17 mouse cellular contexts compared by ENCODE assay signal in genomic region chr7:114200651-114201050, GRCm38 (mm10). TPM values are rescaled to one million over a fixed set of nuclear protein-coding genes. Genes with fewer than 3 reads are reported as not detected.
DNase-seq lines count a peak whose midpoint lies in the region; ATAC-seq and TF ChIP-seq lines count a peak whose summit lies in the region.
"Had no signal": no experiment of that assay in that cellular context is flagged by ENCODE, and none has a peak within 500 bp of the region (broad histone marks: within the 10 kb centered on the region; RNA-seq: fewer than 3 reads in every experiment).

No protein-coding gene starts in this region.

- H3K36me3 ChIP-seq in forebrain, postnatal 0 days (ENCODE audit: insufficient read depth) = no peaks in the 10 kb centered on the region
- no peaks in the 10 kb centered on the region for H3K36me3 ChIP-seq in forebrain, embryonic 11.5 days (ENCODE audit: control insufficient read depth, insufficient read depth, low read length)
- no peaks in the 10 kb centered on the region for H3K36me3 ChIP-seq in heart, embryonic 15.5 days
- no peaks in the 10 kb centered on the region for H3K36me3 ChIP-seq in lung, embryonic 16.5 days (ENCODE audit: control insufficient read depth, insufficient read depth, low read length)
- H3K36me3 ChIP-seq in lung, postnatal 0 days (ENCODE audit: insufficient read depth, low read length) = no peaks in the 10 kb centered on the region
- H3K36me3 ChIP-seq: hindbrain, embryonic 13.5 days; limb, embryonic 13.5 days; liver, embryonic 15.5 days had no signal

- peaks cover 4% of the 10 kb centered on the region for H3K4me1 ChIP-seq in forebrain, postnatal 0 days (ENCODE audit: insufficient read depth)
- H3K4me1 ChIP-seq in forebrain, embryonic 11.5 days (replicated peaks; ENCODE audit: control insufficient read depth, insufficient read depth, low read length) = no peaks in the 10 kb centered on the region
- peaks cover 46% of the 10 kb centered on the region for H3K4me1 ChIP-seq in heart, embryonic 15.5 days (replicated peaks)
- peaks cover 39% of the 10 kb centered on the region for H3K4me1 ChIP-seq in lung, embryonic 16.5 days (replicated peaks; ENCODE audit: control insufficient read depth, insufficient read depth, low read length)
- H3K4me1 ChIP-seq in lung, postnatal 0 days (ENCODE audit: insufficient read depth, low read depth, low read length) = peaks cover 9% of the 10 kb centered on the region; the same call in 1 of the 2 replicates
- H3K4me1 ChIP-seq: hindbrain, embryonic 13.5 days had no signal

- 69% methylated on average over 2 of the region's 2 CpGs for WGBS in forebrain, postnatal 0 days
- 78% methylated on average over 2 of the region's 2 CpGs for WGBS in forebrain, embryonic 11.5 days
- WGBS in heart, embryonic 15.5 days = 60% methylated on average over 2 of the region's 2 CpGs
- 56% methylated on average over 2 of the region's 2 CpGs for WGBS in lung, embryonic 16.5 days
- 62% methylated on average over 2 of the region's 2 CpGs for WGBS in lung, postnatal 0 days

- peak overlapping the region; percentile 67 for H3K27ac ChIP-seq in forebrain, postnatal 0 days (ENCODE audit: low read depth, low read length)
- no peak overlapping the region for H3K27ac ChIP-seq in forebrain, embryonic 11.5 days (ENCODE audit: low read depth, low read length)
- peak overlapping the region; percentile 83 for H3K27ac ChIP-seq in heart, embryonic 15.5 days
- H3K27ac ChIP-seq in lung, embryonic 16.5 days (ENCODE audit: low read length) = peak overlapping the region; percentile 55
- H3K27ac ChIP-seq in lung, postnatal 0 days (ENCODE audit: low read length) = peak overlapping the region; percentile 64; the same call in 1 of the 2 replicates
- H3K27ac ChIP-seq: hindbrain, embryonic 13.5 days; limb, embryonic 13.5 days; liver, embryonic 15.5 days; stomach, postnatal 0 days had no signal

- no peaks in the 10 kb centered on the region for H3K9me3 ChIP-seq in forebrain, postnatal 0 days (ENCODE audit: low read length)
- no peaks in the 10 kb centered on the region for H3K9me3 ChIP-seq in forebrain, embryonic 11.5 days (ENCODE audit: control insufficient read depth, low read length)
- no peaks in the 10 kb centered on the region for H3K9me3 ChIP-seq in heart, embryonic 15.5 days (replicated peaks)
- no peaks in the 10 kb centered on the region for H3K9me3 ChIP-seq in lung, embryonic 16.5 days (ENCODE audit: control insufficient read depth, low read length)
- no peaks in the 10 kb centered on the region for H3K9me3 ChIP-seq in lung, postnatal 0 days (ENCODE audit: low read length)
- H3K9me3 ChIP-seq: hindbrain, embryonic 13.5 days; limb, embryonic 13.5 days; liver, embryonic 15.5 days had no signal

- no peak for TF ChIP-seq CTCF in forebrain, postnatal 0 days (IDR thresholded peaks at IDR 0.05; ENCODE audit: low read depth)
- TF ChIP-seq CTCF in lung, postnatal 0 days (IDR thresholded peaks at IDR 0.05) = no peak; the same call in 1 of the 2 replicates

- no peak overlapping the region for H3K4me2 ChIP-seq in forebrain, postnatal 0 days (ENCODE audit: low read depth)
- H3K4me2 ChIP-seq in forebrain, embryonic 11.5 days (ENCODE audit: low read depth, low read length, severe bottlenecking) = no peak overlapping the region
- no peak overlapping the region for H3K4me2 ChIP-seq in heart, embryonic 15.5 days
- H3K4me2 ChIP-seq in lung, embryonic 16.5 days (ENCODE audit: low read depth, low read length) = no peak overlapping the region
- H3K4me2 ChIP-seq in lung, postnatal 0 days (replicated peaks; ENCODE audit: low read depth, low read length) = no peak overlapping the region
- H3K4me2 ChIP-seq: hindbrain, embryonic 13.5 days; limb, embryonic 13.5 days; liver, embryonic 15.5 days had no signal

- TF ChIP-seq EP300 in lung, postnatal 0 days (IDR thresholded peaks at IDR 0.05) = peak; percentile 76

- no peak overlapping the region for H3K9ac ChIP-seq in forebrain, postnatal 0 days
- H3K9ac ChIP-seq in forebrain, embryonic 11.5 days (ENCODE audit: low read length) = no peak overlapping the region
- no peak overlapping the region for H3K9ac ChIP-seq in heart, embryonic 15.5 days
- no peak overlapping the region for H3K9ac ChIP-seq in lung, embryonic 16.5 days (ENCODE audit: low read length)
- H3K9ac ChIP-seq in lung, postnatal 0 days (replicated peaks; ENCODE audit: low read depth) = no peak overlapping the region
- H3K9ac ChIP-seq: hindbrain, embryonic 13.5 days; limb, embryonic 13.5 days; liver, embryonic 15.5 days had no signal

- no peak overlapping the region for H3K4me3 ChIP-seq in forebrain, postnatal 0 days (ENCODE audit: low read depth, low read length)
- no peak overlapping the region for H3K4me3 ChIP-seq in forebrain, embryonic 11.5 days (ENCODE audit: low read depth, low read length)
- no peak overlapping the region for H3K4me3 ChIP-seq in heart, embryonic 15.5 days
- H3K4me3 ChIP-seq in lung, embryonic 16.5 days (ENCODE audit: low read length) = no peak overlapping the region
- H3K4me3 ChIP-seq in lung, postnatal 0 days (ENCODE audit: low read depth, low read length) = no peak overlapping the region
- H3K4me3 ChIP-seq: erythroblast, embryonic 14.5 days; hindbrain, embryonic 13.5 days; limb, embryonic 13.5 days; liver, embryonic 15.5 days had no signal

- no peaks in the 10 kb centered on the region for H3K27me3 ChIP-seq in forebrain, postnatal 0 days (ENCODE audit: insufficient read depth, low read length)
- H3K27me3 ChIP-seq in forebrain, embryonic 11.5 days (ENCODE audit: control insufficient read depth, insufficient read depth, low read length) = no peaks in the 10 kb centered on the region
- H3K27me3 ChIP-seq in heart, embryonic 15.5 days = no peaks in the 10 kb centered on the region
- no peaks in the 10 kb centered on the region for H3K27me3 ChIP-seq in lung, embryonic 16.5 days (ENCODE audit: control insufficient read depth, insufficient read depth, low read depth, low read length)
- no peaks in the 10 kb centered on the region for H3K27me3 ChIP-seq in lung, postnatal 0 days (replicated peaks; ENCODE audit: insufficient read depth, low read length)
- H3K27me3 ChIP-seq: CH12.LX; hindbrain, embryonic 13.5 days; limb, embryonic 13.5 days; liver, embryonic 15.5 days had no signal

- ATAC-seq in forebrain, postnatal 0 days = peak; percentile 93
- ATAC-seq in forebrain, embryonic 11.5 days (replicated peaks; ENCODE audit: low FRiP score) = no peak
- ATAC-seq in heart, embryonic 15.5 days (replicated peaks; ENCODE audit: insufficient number of reproducible peaks, insufficient read depth, low FRiP score, low read depth) = no peak
- ATAC-seq in lung, embryonic 16.5 days (ENCODE audit: low read depth) = peak; percentile 26
- peak; percentile 41 for ATAC-seq in lung, postnatal 0 days
- no peak for ATAC-seq in megakaryocyte progenitor cell, adult 5-6 weeks (replicated peaks; ENCODE audit: poor library complexity)

- intact Hi-C loops in heart, postnatal 14 days (cut with DNase I) = no loop called here

- peak; percentile 67 for DNase-seq in forebrain, postnatal 0 days
- DNase-seq in forebrain, embryonic 11.5 days (ENCODE audit: low spot score) = no peak
- no peak for DNase-seq in heart, postnatal 14 days
- DNase-seq in lung, postnatal 25 days (ENCODE audit: low spot score) = no peak
- peak; percentile 88 for DNase-seq in lung, postnatal 0 days (ENCODE audit: low spot score)
- DNase-seq: adrenal gland, adult 8-10 months; cerebellum, adult 8-10 months; gastrocnemius, postnatal 14 days had no signal

RNA-seq across cellular contexts. Expression of gene Copb1, which starts 53.9 kb away (rescaled TPM):
- 68.2 and 70.2 TPM in 2 replicates for total RNA-seq in forebrain, postnatal 0 days (2014; rRNA removed)
- polyA plus RNA-seq in forebrain, postnatal 0 days (2015; fragmentation: Nextera tagmentation; extraction: Ambion mirVana) = 65.0 and 67.3 TPM in 2 replicates
- 102 and 117 TPM in 2 replicates for polyA plus RNA-seq in forebrain, embryonic 11.5 days (2014; fragmentation: Nextera tagmentation; extraction: Ambion mirVana)
- polyA plus RNA-seq in heart, embryonic 15.5 days (2015; fragmentation: Nextera tagmentation; extraction: Ambion mirVana) = 67.8 and 73.5 TPM in 2 replicates
- total RNA-seq in heart, postnatal 14 days (2021) = 10 to 100 TPM; 53.4 to 53.6 TPM
- polyA plus RNA-seq in lung, embryonic 16.5 days (2015; fragmentation: Nextera tagmentation; extraction: Ambion mirVana) = 123 and 126 TPM in 2 replicates
- polyA plus RNA-seq in lung, postnatal 0 days (2015; fragmentation: Nextera tagmentation; extraction: Ambion mirVana) = 75.1 and 82.2 TPM in 2 replicates
- 159 and 184 TPM in 2 replicates for total RNA-seq in megakaryocyte progenitor cell, adult 5-6 weeks (2015)
- total RNA-seq in megakaryocyte progenitor cell, adult 5-6 weeks (2017) = 81.4 and 82.4 TPM in 2 replicates

Comparison
In these comparisons a context has a peak if more than half of its experiments do, and no peak if none do; other contexts are left out.
1. ATAC-seq: peak in forebrain, postnatal 0 days (single experiment), lung, embryonic 16.5 days (single experiment) and lung, postnatal 0 days (single experiment); none in forebrain, embryonic 11.5 days (single experiment), heart, embryonic 15.5 days (single experiment) and megakaryocyte progenitor cell, adult 5-6 weeks (single experiment).
2. DNase-seq: peak in forebrain, postnatal 0 days (single experiment) and lung, postnatal 0 days (single experiment); none in forebrain, embryonic 11.5 days (single experiment), heart, postnatal 14 days (0 of 2) and lung, postnatal 25 days (single experiment).